Mouse (Mus musculus) bone marrow, adult 2 months (tissue): ENCODE measurements around the gene Gm867.

Source experiments
- CTCF ChIP-seq: fragments of 200-500 bp; IDR thresholded peaks from 2 replicates; pipeline ENCODE4 v1.5.1; 2011; ENCODE audit warnings: low read length, control low read depth; ENCODE audit not compliant: control insufficient read depth, insufficient read depth
- POLR2A ChIP-seq: fragments of 200-500 bp; IDR thresholded peaks from 2 replicates; pipeline ENCODE4 v1.6.1; 2011; ENCODE audit warnings: low read depth, mild to moderate bottlenecking, control low read depth, low read length, borderline replicate concordance; ENCODE audit not compliant: control insufficient read depth

GRCm38 (mm10) chr10:75926396-75926795, 14.1 kb downstream of the Gm867 start:
- TF ChIP-seq POLR2A: no peak
- TF ChIP-seq CTCF: no peak
